Mouse (Mus musculus): ENCODE results near the gene Treh. TPM values are rescaled to one million over a fixed set of nuclear protein-coding genes. Genes with fewer than 3 reads are reported as not detected.

The Treh gene
- polyA plus RNA-seq, 1 experiment = not detected

GRCm38 (mm10) chr9:44707749-44708428 is 34.9 kb downstream of the Treh start:
- Histone ChIP-seq H3K36me3 (ENCODE audit: control insufficient read depth, insufficient read depth, low read length) (no peaks in the 10 kb centered on the region), H3K27me3 (ENCODE audit: control insufficient read depth, insufficient read depth, low read length) (no peaks in the 10 kb centered on the region), H3K4me1 (ENCODE audit: control insufficient read depth, insufficient read depth, insufficient read length) (peaks cover 4% of the 10 kb centered on the region), H3K27ac (ENCODE audit: insufficient read depth, low read length) (no peak overlapping the region), H3K4me3 (ENCODE audit: extremely low read depth, insufficient read depth, insufficient read length) (no peak overlapping the region)
- no peak for TF ChIP-seq POLR2A (IDR thresholded peaks at IDR 0.05; ENCODE audit: low read depth, low read length)
- no peak for TF ChIP-seq CTCF (IDR thresholded peaks at IDR 0.05; ENCODE audit: extremely low read depth, insufficient read depth, insufficient read length, insufficient replicate concordance)
- WGBS = 47% methylated on average over 28 of the region's 28 CpGs
- no peak for DNase-seq (ENCODE audit: low read depth in 1 of 2, low spot score in 2 of 2)

DNA sequence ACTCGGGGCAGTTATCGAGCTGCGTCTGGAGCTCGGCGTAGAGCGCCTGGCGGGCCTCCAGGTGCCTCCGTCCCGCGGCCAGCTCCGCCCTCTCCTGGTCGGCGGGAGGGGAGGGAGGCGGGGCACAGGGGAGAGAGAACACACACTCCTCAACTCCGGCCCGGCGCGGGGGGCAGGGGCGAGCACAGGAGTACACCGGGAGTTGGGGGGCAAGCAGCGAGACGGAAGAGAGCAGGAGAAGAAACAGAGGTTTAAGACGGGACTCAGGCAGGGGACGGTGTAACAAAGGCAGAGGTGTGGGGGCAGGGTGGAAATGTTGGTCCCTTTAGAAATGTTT is 35.4 kb downstream of the Treh start:
- WGBS = 8% methylated on average over 24 of the region's 24 CpGs
- peak overlapping the region; percentile 29; the same call in 1 of the 2 replicates for H3K4me3 ChIP-seq (ENCODE audit: extremely low read depth, insufficient read depth, insufficient read length)
- DNase-seq (ENCODE audit: low read depth in 1 of 2, low spot score in 2 of 2) = peak in 1 of 2 experiments; percentile 29
- no peaks in the 10 kb centered on the region for H3K27me3 ChIP-seq (ENCODE audit: control insufficient read depth, insufficient read depth, low read length)
- TF ChIP-seq POLR2A (IDR thresholded peaks at IDR 0.05; ENCODE audit: low read depth, low read length) (no peak), CTCF (IDR thresholded peaks at IDR 0.05; ENCODE audit: extremely low read depth, insufficient read depth, insufficient read length, insufficient replicate concordance) (no peak)
- H3K4me1 ChIP-seq (ENCODE audit: control insufficient read depth, insufficient read depth, insufficient read length) = peaks cover 4% of the 10 kb centered on the region
- H3K27ac ChIP-seq (ENCODE audit: insufficient read depth, low read length) = no peak overlapping the region
- H3K36me3 ChIP-seq (ENCODE audit: control insufficient read depth, insufficient read depth, low read length) = no peaks in the 10 kb centered on the region

DNA sequence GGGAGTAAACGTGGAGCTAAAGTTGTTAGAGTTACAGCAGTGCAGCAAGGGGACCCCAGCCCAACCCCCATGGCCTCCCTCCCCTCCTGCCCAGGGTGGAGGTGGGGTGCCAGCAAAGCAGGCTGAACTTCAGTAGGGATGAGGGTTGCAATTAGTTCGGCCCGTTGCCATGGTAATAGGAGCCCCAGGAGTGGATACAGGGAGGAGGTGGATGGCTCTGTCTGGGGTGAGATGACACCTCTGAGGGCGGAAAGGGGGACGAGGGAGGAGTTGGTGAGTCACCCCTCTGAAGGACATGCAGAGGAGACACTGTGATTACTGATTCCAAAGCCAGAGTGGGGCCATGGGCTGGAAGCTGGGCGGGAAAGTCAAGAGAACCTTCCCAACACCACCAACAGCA is 35.9 kb downstream of the Treh start:
- TF ChIP-seq CTCF (IDR thresholded peaks at IDR 0.05; ENCODE audit: extremely low read depth, insufficient read depth, insufficient read length, insufficient replicate concordance) = no peak
- no peak for TF ChIP-seq POLR2A (IDR thresholded peaks at IDR 0.05; ENCODE audit: low read depth, low read length)

GRCm38 (mm10) chr9:44709600-44709999 is 36.6 kb downstream of the Treh start:
- TF ChIP-seq CTCF (IDR thresholded peaks at IDR 0.05; ENCODE audit: extremely low read depth, insufficient read depth, insufficient read length, insufficient replicate concordance) (peak; percentile 14; the same call in 1 of the 2 replicates), POLR2A (IDR thresholded peaks at IDR 0.05; ENCODE audit: low read depth, low read length) (no peak)
- 68% methylated on average over 2 of the region's 2 CpGs for WGBS
- DNase-seq (ENCODE audit: low read depth in 1 of 2, low spot score in 2 of 2) = no peak

More for the DNA sequence above, 35.9 kb downstream of the Treh start:
- no peak for DNase-seq (ENCODE audit: low read depth in 1 of 2, low spot score in 2 of 2)
- Histone ChIP-seq H3K27ac (ENCODE audit: insufficient read depth, low read length) (no peak overlapping the region), H3K27me3 (ENCODE audit: control insufficient read depth, insufficient read depth, low read length) (no peaks in the 10 kb centered on the region), H3K4me3 (ENCODE audit: extremely low read depth, insufficient read depth, insufficient read length) (no peak overlapping the region), H3K4me1 (ENCODE audit: control insufficient read depth, insufficient read depth, insufficient read length) (peaks cover 4% of the 10 kb centered on the region), H3K36me3 (ENCODE audit: control insufficient read depth, insufficient read depth, low read length) (no peaks in the 10 kb centered on the region)
- WGBS = 71% methylated on average over 6 of the region's 6 CpGs

GRCm38 (mm10) chr9:44710213-44710612 is 37.2 kb downstream of the Treh start:
- 73% methylated on average over 5 of the region's 5 CpGs for WGBS
- no peak for TF ChIP-seq POLR2A (IDR thresholded peaks at IDR 0.05; ENCODE audit: low read depth, low read length)
- TF ChIP-seq CTCF (IDR thresholded peaks at IDR 0.05; ENCODE audit: extremely low read depth, insufficient read depth, insufficient read length, insufficient replicate concordance) = no peak
- Histone ChIP-seq H3K27ac (ENCODE audit: insufficient read depth, low read length) (no peak overlapping the region), H3K27me3 (ENCODE audit: control insufficient read depth, insufficient read depth, low read length) (no peaks in the 10 kb centered on the region), H3K36me3 (ENCODE audit: control insufficient read depth, insufficient read depth, low read length) (no peaks in the 10 kb centered on the region), H3K4me3 (ENCODE audit: extremely low read depth, insufficient read depth, insufficient read length) (no peak overlapping the region), H3K4me1 (ENCODE audit: control insufficient read depth, insufficient read depth, insufficient read length) (peaks cover 4% of the 10 kb centered on the region)
- no peak for DNase-seq (ENCODE audit: low read depth in 1 of 2, low spot score in 2 of 2)

More at GRCm38 (mm10) chr9:44709600-44709999, 36.6 kb downstream of the Treh start:
- H3K36me3 ChIP-seq (ENCODE audit: control insufficient read depth, insufficient read depth, low read length) = no peaks in the 10 kb centered on the region
- H3K27ac ChIP-seq (ENCODE audit: insufficient read depth, low read length) = no peak overlapping the region
- H3K4me1 ChIP-seq (ENCODE audit: control insufficient read depth, insufficient read depth, insufficient read length) = peaks cover 4% of the 10 kb centered on the region
- no peaks in the 10 kb centered on the region for H3K27me3 ChIP-seq (ENCODE audit: control insufficient read depth, insufficient read depth, low read length)
- no peak overlapping the region for H3K4me3 ChIP-seq (ENCODE audit: extremely low read depth, insufficient read depth, insufficient read length)

GRCm38 (mm10) chr9:44711602-44712001 is 38.6 kb downstream of the Treh start:
- TF ChIP-seq POLR2A (IDR thresholded peaks at IDR 0.05; ENCODE audit: low read depth, low read length) (no peak), CTCF (IDR thresholded peaks at IDR 0.05; ENCODE audit: extremely low read depth, insufficient read depth, insufficient read length, insufficient replicate concordance) (no peak)

GRCm38 (mm10) chr9:44713080-44713479 is 40.0 kb downstream of the Treh start:
- TF ChIP-seq POLR2A (IDR thresholded peaks at IDR 0.05; ENCODE audit: low read depth, low read length) = no peak
- TF ChIP-seq CTCF (IDR thresholded peaks at IDR 0.05; ENCODE audit: extremely low read depth, insufficient read depth, insufficient read length, insufficient replicate concordance) = no peak
- Histone ChIP-seq H3K36me3 (ENCODE audit: control insufficient read depth, insufficient read depth, low read length) (no peaks in the 10 kb centered on the region), H3K4me1 (ENCODE audit: control insufficient read depth, insufficient read depth, insufficient read length) (peaks cover 4% of the 10 kb centered on the region), H3K27ac (ENCODE audit: insufficient read depth, low read length) (no peak overlapping the region), H3K27me3 (ENCODE audit: control insufficient read depth, insufficient read depth, low read length) (no peaks in the 10 kb centered on the region), H3K4me3 (ENCODE audit: extremely low read depth, insufficient read depth, insufficient read length) (no peak overlapping the region)
- 89% methylated on average over 6 of the region's 6 CpGs for WGBS
- DNase-seq (ENCODE audit: low read depth in 1 of 2, low spot score in 2 of 2) = no peak

More at GRCm38 (mm10) chr9:44711602-44712001, 38.6 kb downstream of the Treh start:
- Histone ChIP-seq H3K27ac (ENCODE audit: insufficient read depth, low read length) (no peak overlapping the region), H3K36me3 (ENCODE audit: control insufficient read depth, insufficient read depth, low read length) (no peaks in the 10 kb centered on the region), H3K27me3 (ENCODE audit: control insufficient read depth, insufficient read depth, low read length) (no peaks in the 10 kb centered on the region), H3K4me3 (ENCODE audit: extremely low read depth, insufficient read depth, insufficient read length) (no peak overlapping the region), H3K4me1 (ENCODE audit: control insufficient read depth, insufficient read depth, insufficient read length) (peaks cover 4% of the 10 kb centered on the region)
- WGBS = 96% methylated on average over 17 of the region's 17 CpGs
- DNase-seq (ENCODE audit: low read depth in 1 of 2, low spot score in 2 of 2) = no peak
